Mouse (Mus musculus) CH12.LX (cell line): Measurements from ENCODE around the gene Opcml. TPM values are rescaled to one million over a fixed set of nuclear protein-coding genes. Genes with fewer than 3 reads are reported as not detected.

Source experiments
- DNase-seq: peaks from one replicate; pipeline ENCODE4 v3.0.0-alpha.2; 2013; ENCODE audit errors: extremely low read depth
- H3K27ac ChIP-seq: 2 replicates; pipeline ENCODE4 v1.5.1; 2012; ENCODE audit warnings: low read depth, mild to moderate bottlenecking, control low read depth, moderate library complexity; ENCODE audit not compliant: insufficient read depth
- H3K27me3 ChIP-seq: replicated peaks from 2 replicates; pipeline ENCODE3; 2012; ENCODE audit warnings: inconsistent platforms
- H3K36me3 ChIP-seq, 2 experiments: replicated peaks in 1 of 2; 2 replicates each; pipeline versions ENCODE3 to v1.6.1; 2012; ENCODE audit warnings: inconsistent platforms in 1 of 2, low read length in 1 of 2, mild to moderate bottlenecking in 1 of 2, mixed read lengths in 1 of 2, moderate library complexity in 1 of 2; ENCODE audit not compliant: control insufficient read depth in 1 of 2, insufficient read depth in 1 of 2
- H3K4me1 ChIP-seq, 2 experiments: 2 replicates each; pipeline ENCODE4 v1.6.1; 2012; ENCODE audit warnings: inconsistent platforms in 1 of 2, moderate library complexity in 1 of 2; ENCODE audit not compliant: insufficient read depth in 2 of 2, control insufficient read depth in 1 of 2
- H3K4me2 ChIP-seq: 2 replicates; pipeline ENCODE4 v1.6.1; 2012; ENCODE audit warnings: low read depth, mild to moderate bottlenecking, control low read depth; ENCODE audit not compliant: poor library complexity, insufficient read depth, severe bottlenecking
- H3K4me3 ChIP-seq, 3 experiments: fragments of 150-350 bp in 1 of 3; sonication (generic) in 1 of 3; replicated peaks in 1 of 3; 2 replicates each; pipeline versions ENCODE3 to v1.5.1; 2011 to 2012; ENCODE audit warnings: low read depth in 2 of 3, low read length in 2 of 3, mild to moderate bottlenecking in 2 of 3, moderate library complexity in 2 of 3, control low read depth in 1 of 3, improper control_type of control experiment in 1 of 3, inconsistent platforms in 1 of 3, mixed read lengths in 1 of 3; ENCODE audit not compliant: poor library complexity in 1 of 3
- H3K79me2 ChIP-seq: replicated peaks from 2 replicates; pipeline ENCODE4 v1.6.1; 2012; ENCODE audit warnings: mild to moderate bottlenecking, moderate library complexity; ENCODE audit not compliant: control insufficient read depth, poor library complexity, insufficient read depth, severe bottlenecking; ENCODE audit errors: extremely low read depth
- H3K9ac ChIP-seq: 2 replicates; pipeline ENCODE4 v1.6.1; 2012; ENCODE audit warnings: low read depth, mild to moderate bottlenecking, control low read depth, moderate library complexity; ENCODE audit not compliant: insufficient read depth
- H3K9me3 ChIP-seq: replicated peaks from 2 replicates; pipeline ENCODE3; 2012; ENCODE audit warnings: low read length, inconsistent platforms, mixed read lengths
- CHD2 ChIP-seq: IDR thresholded peaks from 2 replicates; pipeline ENCODE4 v1.6.1; 2011; ENCODE audit warnings: low read length, improper control_type of control experiment
- E2F4 ChIP-seq: IDR thresholded peaks from 2 replicates; pipeline ENCODE4 v1.6.1; 2011; ENCODE audit warnings: low read depth, low read length, improper control_type of control experiment; ENCODE audit not compliant: insufficient replicate concordance
- ELF1 ChIP-seq: IDR thresholded peaks from 2 replicates; pipeline ENCODE4 v1.6.1; 2014; ENCODE audit warnings: low read depth, mild to moderate bottlenecking, inconsistent platforms, low read length, improper control_type of control experiment
- GABPA ChIP-seq: IDR thresholded peaks from 2 replicates; pipeline ENCODE4 v1.6.1; 2012; ENCODE audit warnings: low read depth, low read length, improper control_type of control experiment, inconsistent platforms; ENCODE audit not compliant: insufficient replicate concordance
- IRF4 ChIP-seq: IDR thresholded peaks from 2 replicates; pipeline ENCODE4 v1.6.1; 2014; ENCODE audit warnings: low read depth, mild to moderate bottlenecking, inconsistent platforms, low read length, improper control_type of control experiment
- JUN ChIP-seq: IDR thresholded peaks from 2 replicates; pipeline ENCODE4 v1.6.1; 2011; ENCODE audit warnings: low read depth, mild to moderate bottlenecking, low read length, improper control_type of control experiment, moderate library complexity; ENCODE audit not compliant: insufficient read depth
- MAZ ChIP-seq: IDR thresholded peaks from 2 replicates; pipeline ENCODE4 v1.6.1; 2012; ENCODE audit warnings: low read depth, mild to moderate bottlenecking, inconsistent platforms, low read length, improper control_type of control experiment, moderate library complexity
- MEF2A ChIP-seq: IDR thresholded peaks from 2 replicates; pipeline ENCODE4 v1.6.1; 2014; ENCODE audit warnings: low read depth, mild to moderate bottlenecking, inconsistent platforms, low read length, improper control_type of control experiment, borderline replicate concordance
- MYC ChIP-seq: IDR thresholded peaks from 2 replicates; pipeline ENCODE4 v1.6.1; 2011; ENCODE audit warnings: low read depth, mild to moderate bottlenecking, improper control_type of control experiment, low read length
- RCOR1 ChIP-seq: conservative IDR thresholded peaks from 2 replicates; pipeline ENCODE4 v1.6.1; 2012; ENCODE audit warnings: low read depth, mild to moderate bottlenecking, inconsistent platforms, low read length, improper control_type of control experiment
- TBP ChIP-seq: conservative IDR thresholded peaks from 2 replicates; pipeline ENCODE4 v1.6.1; 2011; ENCODE audit warnings: low read depth, low read length, improper control_type of control experiment
- USF1 ChIP-seq: IDR thresholded peaks from 2 replicates; pipeline ENCODE4 v1.6.1; 2014; ENCODE audit warnings: low read depth, mild to moderate bottlenecking, inconsistent platforms, low read length, improper control_type of control experiment
- USF2 ChIP-seq: conservative IDR thresholded peaks from 2 replicates; pipeline ENCODE4 v1.6.1; 2011; ENCODE audit warnings: low read depth, low read length, improper control_type of control experiment
- ZC3H11A ChIP-seq: IDR thresholded peaks from 2 replicates; pipeline ENCODE4 v1.6.1; 2012; ENCODE audit warnings: low read depth, mild to moderate bottlenecking, inconsistent platforms, low read length, improper control_type of control experiment
- ZMIZ1 ChIP-seq: IDR thresholded peaks from 2 replicates; pipeline ENCODE4 v1.6.1; 2012; ENCODE audit warnings: low read depth, mild to moderate bottlenecking, inconsistent platforms, low read length, improper control_type of control experiment
- dilution Hi-C: fragments of 300-500 bp; cut with MboI; formaldehyde crosslinking; loops from 2 replicates; pipeline ENCODE4 v1.14.3; 2020; ENCODE audit warnings: low sequenced_read_pairs; ENCODE audit not compliant: extremely low pct_unique_long_range_greater_than_20kb, extremely low pct_ligation_motif_present
- in situ Hi-C: fragments of 300-500 bp; cut with MboI; formaldehyde crosslinking; loops from 3 replicates; pipeline ENCODE4 v1.14.3; 2019; ENCODE audit warnings: low sequenced_read_pairs, low pct_ligation_motif_present, low pct_unique_long_range_greater_than_20kb, mixed read lengths
- polyA plus RNA-seq: library from polyadenylated mRNA; unstranded; fragments of >175 nt; gene quantifications from 2 replicates; pipeline ENCODE4 v1.2.1, GENCODE M21; 2012; ENCODE audit warnings: low read depth; ENCODE audit not compliant: insufficient read length
- total RNA-seq, 2 experiments: library from RNA; depleted of rRNA; stranded (reverse); fragments of 300-350 nt in 1 of 2; fragments of >200 nt in 1 of 2; gene quantifications; 2 replicates each; pipeline ENCODE4 v1.2.3; 2012 to 2014

The Opcml gene
- total and polyA plus RNA-seq, 3 experiments: 0.34 to 0.60 TPM; not detected in 1

DNA sequence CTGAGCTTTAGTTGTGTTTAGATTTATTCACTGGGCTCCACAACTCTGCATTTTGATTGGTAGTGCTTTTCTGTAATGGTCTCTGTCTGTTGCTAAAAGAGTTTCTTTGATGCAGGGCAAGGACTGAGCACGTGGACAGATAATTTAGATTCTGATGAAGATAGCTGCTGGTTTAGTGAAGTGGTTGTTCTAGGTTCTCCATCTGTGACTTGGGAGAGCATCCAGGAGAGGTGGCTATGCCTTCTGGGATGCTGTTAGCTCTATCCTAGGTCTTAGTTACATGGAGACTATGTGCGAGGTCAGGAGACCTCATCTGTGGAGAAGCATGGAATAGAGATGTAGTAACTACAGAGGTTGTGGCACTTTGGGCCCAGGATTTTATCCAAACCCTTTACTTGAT lies 472.3 kb downstream of the Opcml start:
- in situ Hi-C loops (loop anchor here (25.0 kb wide), 1 partner anchor 851 kb away; no protein-coding TSS in a partner anchor), dilution Hi-C loops (no loop called here)
- H3K9me3 ChIP-seq: peaks cover 33% of the 10 kb centered on the region
- TF ChIP-seq E2F4 (no peak), MYC (no peak), ZC3H11A (no peak), USF2 (no peak), IRF4 (no peak), RCOR1 (no peak), ZMIZ1 (no peak), TBP (no peak)
- no peak overlapping the region for H3K4me3 ChIP-seq
- no peaks in the 10 kb centered on the region for H3K79me2 ChIP-seq
- H3K4me2 ChIP-seq: no peak overlapping the region
- no peak for DNase-seq
- H3K27ac ChIP-seq: no peak overlapping the region
- H3K27me3 ChIP-seq: no peaks in the 10 kb centered on the region
- H3K36me3 ChIP-seq: no peaks in the 10 kb centered on the region
- H3K9ac ChIP-seq: no peak overlapping the region
- H3K4me1 ChIP-seq: no peaks in the 10 kb centered on the region

DNA sequence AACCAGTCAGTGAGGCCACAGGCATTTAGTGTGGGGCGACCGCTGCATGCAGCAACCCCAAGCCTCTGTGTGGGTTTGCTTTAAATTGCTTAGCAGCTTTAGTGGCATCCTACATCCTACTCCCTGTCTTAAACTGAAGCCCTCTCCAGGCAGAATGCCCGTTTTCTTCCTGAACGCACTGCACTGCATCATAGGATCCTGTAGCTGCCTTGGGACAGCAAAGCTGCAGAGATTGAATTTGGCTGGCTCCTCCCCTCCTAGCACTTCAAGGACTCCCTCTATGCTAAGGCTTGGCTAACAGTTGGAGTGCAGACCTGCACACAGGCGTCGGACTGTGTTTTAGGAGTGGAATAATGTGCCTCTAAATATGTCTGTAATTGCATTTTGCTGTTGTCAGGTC lies 474.2 kb downstream of the Opcml start:
- H3K27me3 ChIP-seq: no peaks in the 10 kb centered on the region
- in situ Hi-C loops: loop anchor here (25.0 kb wide), 1 partner anchor 852 kb away; no protein-coding TSS in a partner anchor
- H3K9ac ChIP-seq: no peak overlapping the region
- dilution Hi-C loops: no loop called here
- no peak overlapping the region for H3K27ac ChIP-seq
- no peaks in the 10 kb centered on the region for H3K79me2 ChIP-seq
- TF ChIP-seq MAZ: no peak
- no peak for TF ChIP-seq ELF1
- TF ChIP-seq GABPA: no peak
- no peak for TF ChIP-seq CHD2
- TF ChIP-seq USF2: no peak
- no peak for TF ChIP-seq ZMIZ1
- no peak for TF ChIP-seq MYC
- no peak for TF ChIP-seq USF1
- TF ChIP-seq JUN: no peak
- TF ChIP-seq MEF2A: no peak
- no peak for TF ChIP-seq E2F4
- no peak overlapping the region for H3K4me2 ChIP-seq
- H3K9me3 ChIP-seq: peaks cover 22% of the 10 kb centered on the region
- no peaks in the 10 kb centered on the region for H3K4me1 ChIP-seq
- H3K4me3 ChIP-seq: no peak overlapping the region
- H3K36me3 ChIP-seq: no peaks in the 10 kb centered on the region
- no peak for DNase-seq
